Mouse (Mus musculus) heart, postnatal 10 days (tissue): Measurements from ENCODE around the gene Egfr. TPM values are rescaled to one million over a fixed set of nuclear protein-coding genes. Genes with fewer than 3 reads are reported as not detected.

Experiments
- DNase-seq, 2 experiments: peaks; one replicate each; pipeline ENCODE4 v3.0.0; 2021
- intact Hi-C: fragments of 180-260 bp; cut with DNase I; formaldehyde crosslinking; loops from one replicate; pipeline ENCODE4 v1.15.1; 2025
- total RNA-seq, 2 experiments: library from RNA; stranded (reverse); gene quantifications; 2 replicates each; pipeline ENCODE4 v1.2.3; 2021

The Egfr gene
- total RNA-seq, 2 experiments from 2014 or later: 7.9 to 16.2 TPM

GRCm38 (mm10) chr11:16821668-16822254, 69.8 kb downstream of the Egfr start:
- intact Hi-C loops: no loop called here
- DNase-seq: peak; percentile 53 to 56

GRCm38 (mm10) chr11:16823830-16824545, 72.0 kb downstream of the Egfr start:
- intact Hi-C loops: no loop called here
- no peak for DNase-seq

- intact Hi-C loops: no loop called here
- DNase-seq: no peak
Measured at GRCm38 (mm10) chr11:16829468-16829867, 77.5 kb downstream of the Egfr start.

GRCm38 (mm10) chr11:16830531-16831227, 78.7 kb downstream of the Egfr start:
- intact Hi-C loops: no loop called here
- DNase-seq: no peak

DNA sequence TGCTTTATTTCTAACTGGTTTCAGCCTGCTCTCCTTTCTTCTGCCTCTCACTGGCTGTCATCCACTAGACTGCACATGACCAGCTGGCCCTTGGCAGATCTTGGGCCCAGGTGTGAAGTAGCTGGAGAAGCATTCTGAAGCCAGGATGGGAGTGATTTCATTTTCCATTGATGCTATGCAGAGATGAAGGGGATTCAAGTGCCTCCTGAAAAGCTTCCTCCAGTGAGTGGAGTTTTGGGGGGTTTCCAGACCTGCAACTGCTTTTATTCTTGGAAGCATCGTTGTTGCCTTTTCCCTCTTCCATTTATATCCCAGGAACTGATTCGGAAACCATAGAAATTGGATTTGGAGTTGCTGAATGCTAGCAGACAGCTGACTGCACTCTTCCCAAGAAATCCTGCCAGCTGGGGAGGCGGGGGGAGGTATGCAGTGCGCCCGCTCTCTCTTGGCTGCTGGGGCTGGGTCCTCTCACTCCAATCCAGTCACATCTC, 80.0 kb downstream of the Egfr start:
- intact Hi-C loops: no loop called here
- peak; percentile 38 to 42 for DNase-seq

DNA sequence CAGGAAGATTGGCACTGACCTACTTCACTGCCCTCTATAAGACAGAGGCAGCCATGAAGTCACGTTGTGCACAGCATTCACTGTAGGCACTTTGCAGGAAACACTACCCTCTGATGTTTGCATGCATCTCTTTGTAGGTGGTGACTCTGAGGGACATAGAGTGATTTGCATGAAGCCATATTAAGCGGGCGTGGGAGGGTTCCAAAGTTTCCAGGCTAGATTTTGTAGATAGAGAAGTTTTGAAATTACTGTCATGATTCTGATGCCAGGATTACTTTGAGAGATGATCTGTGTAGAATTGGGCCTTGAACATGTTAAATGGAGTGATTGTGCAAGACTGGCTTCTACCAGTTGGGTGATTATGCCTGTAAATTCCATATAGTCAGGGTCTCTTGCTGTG, 86.8 kb downstream of the Egfr start:
- DNase-seq: no peak
- intact Hi-C loops: no loop called here

DNA sequence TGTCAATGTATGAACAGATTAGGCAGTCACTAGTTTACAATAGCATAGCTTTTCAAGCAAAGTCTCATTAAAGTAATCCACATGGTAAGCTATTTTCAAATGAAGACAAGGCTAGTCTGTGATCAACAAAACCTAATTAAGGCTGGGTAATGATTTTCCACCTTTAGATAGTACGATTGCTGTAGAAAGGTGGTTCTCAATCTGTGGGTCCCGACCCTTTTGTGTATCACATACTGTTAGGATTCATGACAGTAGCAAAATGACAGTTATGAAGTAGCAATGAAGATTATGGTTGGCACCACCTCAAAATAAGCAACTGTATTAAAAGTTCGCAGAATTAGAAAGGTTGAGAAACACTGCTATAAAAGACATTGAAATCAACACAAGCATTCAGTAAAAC, 90.9 kb downstream of the Egfr start:
- no peak for DNase-seq
- intact Hi-C loops: no loop called here

GRCm38 (mm10) chr11:16843889-16844568, 92.0 kb downstream of the Egfr start:
- DNase-seq: peak; percentile 70 to 72
- intact Hi-C loops: no loop called here

- intact Hi-C loops: no loop called here
- peak; percentile 39 to 42 for DNase-seq
Measured at GRCm38 (mm10) chr11:16848881-16849280, 96.9 kb downstream of the Egfr start.

GRCm38 (mm10) chr11:16851361-16851760, 99.4 kb downstream of the Egfr start:
- intact Hi-C loops: no loop called here
- no peak for DNase-seq

- no peak for DNase-seq
- intact Hi-C loops: no loop called here
Measured at GRCm38 (mm10) chr11:16854111-16854510, 102.1 kb downstream of the Egfr start.

DNA sequence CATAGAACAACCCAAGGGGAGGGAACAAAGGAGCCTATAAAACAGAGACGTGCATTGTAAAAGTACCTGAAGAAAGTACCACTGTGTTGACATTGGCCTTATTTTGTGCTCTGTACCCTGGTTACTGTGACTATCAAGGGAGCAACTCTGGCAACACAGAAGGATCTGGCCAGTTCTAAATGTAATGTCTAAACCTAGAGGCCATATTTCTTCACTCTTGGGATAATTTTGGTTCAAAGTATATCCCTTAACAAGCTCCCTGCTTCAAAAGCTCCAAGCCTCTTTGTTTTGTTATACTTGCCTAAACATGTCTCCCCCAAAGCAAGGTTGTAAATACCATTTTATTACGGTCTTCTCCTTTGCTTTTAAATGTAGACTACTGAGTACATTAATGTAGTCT, 105.3 kb downstream of the Egfr start:
- intact Hi-C loops: no loop called here
- DNase-seq: no peak

DNA sequence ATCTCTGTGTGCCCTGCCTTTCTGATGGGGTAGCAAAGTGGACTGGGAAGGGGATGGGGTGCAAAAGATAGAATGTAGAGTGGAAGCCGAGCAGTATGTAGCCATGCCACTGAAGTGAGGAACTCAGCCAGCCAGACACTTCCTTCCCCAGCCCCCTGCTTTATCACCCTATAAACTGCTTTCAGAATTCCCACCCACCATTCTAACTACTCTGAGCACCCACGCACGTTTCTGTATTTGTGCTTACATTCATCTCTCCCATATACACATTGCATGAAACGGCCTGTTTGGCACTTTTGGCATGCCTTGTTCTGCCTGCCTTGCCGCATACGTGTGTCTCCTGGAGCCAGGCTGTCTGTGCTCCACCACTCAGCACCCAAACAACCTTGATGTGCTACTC, 109.0 kb downstream of the Egfr start:
- no peak for DNase-seq
- intact Hi-C loops: loop anchor here (5.0 kb wide), 1 partner anchor 334 kb away; no protein-coding TSS in a partner anchor

GRCm38 (mm10) chr11:16863547-16863946, 111.5 kb downstream of the Egfr start:
- no peak for DNase-seq
- intact Hi-C loops: loop anchor here (5.0 kb wide), 1 partner anchor 336 kb away; no protein-coding TSS in a partner anchor

GRCm38 (mm10) chr11:16864980-16865561, 113.1 kb downstream of the Egfr start:
- peak; percentile 61 to 65 for DNase-seq
- intact Hi-C loops: loop anchor here (5.0 kb wide), 1 partner anchor 338 kb away; no protein-coding TSS in a partner anchor

DNA sequence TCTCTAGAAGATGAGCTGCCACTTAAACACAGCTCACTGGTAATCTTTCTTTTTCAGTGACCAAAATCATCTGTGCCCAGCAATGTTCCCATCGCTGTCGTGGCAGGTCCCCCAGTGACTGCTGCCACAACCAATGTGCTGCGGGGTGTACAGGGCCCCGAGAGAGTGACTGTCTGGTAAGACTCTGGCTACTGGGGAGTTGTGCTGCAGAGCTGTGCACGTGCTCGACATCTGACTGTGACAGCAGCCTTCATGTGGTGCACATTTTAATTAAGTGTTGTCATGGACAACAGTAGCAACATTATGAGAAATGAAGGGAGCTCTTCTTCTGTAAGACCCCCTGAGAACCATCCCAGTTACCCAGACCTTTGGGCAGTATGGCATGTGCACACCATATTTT, 116.0 kb downstream of the Egfr start:
- intact Hi-C loops: no loop called here
- DNase-seq: no peak

DNA sequence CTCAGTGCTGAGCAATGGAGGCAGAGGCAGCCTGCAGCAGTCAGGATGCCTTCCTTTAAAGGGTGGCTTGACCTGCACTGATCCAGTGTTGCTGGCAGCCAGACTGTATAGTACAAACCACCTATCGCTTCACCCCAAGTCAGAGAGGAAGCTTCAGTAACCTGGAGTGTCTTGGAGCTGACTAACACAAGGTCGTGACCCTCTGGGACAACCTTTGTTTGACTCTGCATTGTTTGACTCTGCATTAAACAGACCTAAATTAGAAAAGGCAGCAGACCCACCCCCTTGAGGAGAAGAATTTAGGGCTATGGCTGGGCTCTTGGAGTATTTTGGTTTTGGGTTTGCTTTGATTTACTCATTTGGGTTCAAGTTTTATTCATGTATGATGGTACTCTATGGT, 117.5 kb downstream of the Egfr start:
- DNase-seq: no peak
- intact Hi-C loops: no loop called here

GRCm38 (mm10) chr11:16871120-16871519, 119.1 kb downstream of the Egfr start:
- intact Hi-C loops: no loop called here
- peak in 1 of 2 experiments; percentile 13 for DNase-seq

DNA sequence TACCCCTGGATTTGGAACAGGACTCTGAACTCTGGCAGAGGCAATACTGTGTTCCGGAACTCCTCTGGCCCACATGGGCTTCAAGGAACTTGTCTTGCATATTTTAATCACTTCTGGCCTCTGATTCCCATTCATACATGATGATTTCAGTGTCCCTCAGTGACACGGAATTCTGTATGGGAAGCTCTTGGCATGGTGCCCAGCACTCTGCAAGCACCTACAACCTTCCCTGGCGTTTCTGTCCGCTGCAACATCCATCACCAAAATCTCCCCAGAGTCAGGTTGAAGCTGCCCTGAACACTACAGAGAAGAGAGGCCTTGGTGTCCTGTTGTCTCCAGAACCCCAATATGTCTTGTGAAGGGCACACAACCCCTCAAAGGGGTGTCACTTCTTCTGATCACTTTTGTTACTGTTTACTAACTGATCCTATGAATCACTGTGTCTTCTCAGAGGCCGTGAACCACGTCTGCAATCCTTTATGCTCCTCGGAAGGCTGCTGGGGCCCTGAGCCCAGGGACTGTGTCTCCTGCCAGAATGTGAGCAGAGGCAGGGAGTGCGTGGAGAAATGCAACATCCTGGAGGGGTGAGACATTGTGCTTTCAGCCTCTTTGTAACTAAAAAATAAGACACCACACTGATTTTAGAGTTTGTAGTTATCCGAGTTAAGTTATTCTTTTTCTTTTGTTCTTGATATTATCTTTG, 125.8 kb downstream of the Egfr start:
- DNase-seq: peak; percentile 26 to 34
- intact Hi-C loops: no loop called here

DNA sequence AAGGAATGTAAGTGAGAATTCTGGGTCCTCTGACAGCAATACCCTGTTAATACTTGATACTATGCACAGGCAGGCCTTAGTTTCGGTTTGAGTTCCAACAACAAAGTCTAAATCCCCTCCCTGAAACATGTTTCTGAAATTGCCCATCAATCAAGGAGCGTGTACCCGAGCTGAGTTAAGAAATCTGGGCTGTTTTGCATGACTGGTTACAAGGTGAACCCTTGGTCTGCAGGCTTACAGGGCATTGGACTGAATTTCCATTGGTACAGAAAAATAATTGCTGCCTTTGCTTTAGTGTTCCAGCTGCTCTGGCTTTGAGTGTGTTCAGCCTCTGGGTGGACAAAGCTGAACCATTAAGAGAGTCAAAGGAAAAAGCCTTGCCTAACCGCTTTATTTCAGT, 129.9 kb downstream of the Egfr start:
- intact Hi-C loops: no loop called here
- no peak for DNase-seq
